In genomic region chr5:99252203-99253135, GRCm38 (mm10) we compare ENCODE assay signal across 8 mouse cellular contexts.
DNase-seq lines count a peak whose midpoint lies in the region; ATAC-seq and TF ChIP-seq lines count a peak whose summit lies in the region.

No protein-coding gene starts in this region.

- H3K4me2 ChIP-seq in intestine, postnatal 0 days (replicated peaks; ENCODE audit: low read depth) = peak overlapping the region; percentile 93

- H3K36me3 ChIP-seq in intestine, postnatal 0 days (ENCODE audit: control insufficient read depth, insufficient read depth) = no peaks in the 10 kb centered on the region
- H3K36me3 ChIP-seq in midbrain, embryonic 10.5 days = no peaks in the 10 kb centered on the region

- H3K4me1 ChIP-seq in intestine, postnatal 0 days (replicated peaks; ENCODE audit: control insufficient read depth, insufficient read depth, low read length) = peaks cover 6% of the 10 kb centered on the region; the same call in 1 of the 2 replicates
- H3K4me1 ChIP-seq in midbrain, embryonic 10.5 days = peaks cover 42% of the 10 kb centered on the region

- H3K4me3 ChIP-seq in intestine, postnatal 0 days (ENCODE audit: low read depth, low read length) = peak overlapping the region; percentile 78
- H3K4me3 ChIP-seq in midbrain, embryonic 10.5 days = peak overlapping the region; percentile 82

- peak; percentile 93 for ATAC-seq in intestine, postnatal 0 days

- peak overlapping the region; percentile 62 for H3K9ac ChIP-seq in intestine, postnatal 0 days (ENCODE audit: low read depth, low read length)

- DNase-seq in adrenal gland, postnatal 10 days = peak; percentile 99
- DNase-seq in embryo, embryonic 9.5 days (ENCODE audit: extremely low spot score) = peak; percentile 96
- peak; percentile 91 to 93 for DNase-seq in gastrocnemius, postnatal 4 days (ENCODE audit: low spot score in 2 of 2)
- peak; percentile 96 to 99 for DNase-seq in left cerebral cortex, postnatal 36 days (ENCODE audit: low spot score in 2 of 2)
- DNase-seq in midbrain, embryonic 10.5 days (ENCODE audit: low spot score) = peak; percentile 92
- peak; percentile 95 to 96 for DNase-seq in right cerebral cortex, postnatal 36 days (ENCODE audit: low spot score in 2 of 2)
- peak; percentile 93 to 95 for DNase-seq in urinary bladder, postnatal 4 days (ENCODE audit: low spot score in 2 of 2)

- no peaks in the 10 kb centered on the region for H3K27me3 ChIP-seq in intestine, postnatal 0 days (replicated peaks; ENCODE audit: control insufficient read depth, insufficient read depth, low read length)
- peaks cover 67% of the 10 kb centered on the region for H3K27me3 ChIP-seq in midbrain, embryonic 10.5 days (ENCODE audit: low read depth, poor library complexity, severe bottlenecking)

- WGBS in intestine, postnatal 0 days = under 1% methylated on average over 75 of the region's 78 CpGs
- WGBS in midbrain, embryonic 10.5 days = under 1% methylated on average over 78 of the region's 78 CpGs

- no peaks in the 10 kb centered on the region for H3K9me3 ChIP-seq in intestine, postnatal 0 days (ENCODE audit: control insufficient read depth)
- H3K9me3 ChIP-seq in midbrain, embryonic 10.5 days (replicated peaks) = no peaks in the 10 kb centered on the region

- peak overlapping the region; percentile 63 for H3K27ac ChIP-seq in intestine, postnatal 0 days (ENCODE audit: low read depth, low read length)
- H3K27ac ChIP-seq in midbrain, embryonic 10.5 days (replicated peaks) = peak overlapping the region; percentile 84

- intact Hi-C loops in left cerebral cortex, postnatal 36 days (cut with DNase I) = loop anchor here (2.0 to 10.0 kb wide), 3 partner anchors 105 to 462 kb away; no protein-coding TSS in a partner anchor

- TF ChIP-seq CTCF in intestine, postnatal 0 days (IDR thresholded peaks at IDR 0.05; ENCODE audit: low read depth) = peak; percentile 57

Comparison
In these comparisons a context has a peak if more than half of its experiments do, and no peak if none do; other contexts are left out.
1. Peak in every context shown above with its lines: DNase-seq, ATAC-seq, H3K4me3 ChIP-seq and H3K27ac ChIP-seq.